Mouse (Mus musculus) kidney, postnatal 0 days (tissue): Measurements from ENCODE around the gene Dcakd. TPM values are rescaled to one million over a fixed set of nuclear protein-coding genes. Genes with fewer than 3 reads are reported as not detected.
A peak's percentile ranks its signal among the peaks of the same experiment; 100 is the strongest.

Source experiments
- ATAC-seq: fragments of 200-750 bp; cut with Nextera tagmentation; replicated peaks from 2 replicates; pipeline ENCODE4 v1.8.0; 2017; ENCODE audit warnings: low read depth, moderate number of reproducible peaks, moderate TSS enrichment, moderate library complexity; ENCODE audit not compliant: low FRiP score
- DNase-seq: peaks from one replicate; pipeline ENCODE4 v3.0.0-alpha.2; 2016; ENCODE audit warnings: low spot score
- H3K27ac ChIP-seq: fragments of 300-500 bp; sonication (generic); 2 replicates; pipeline ENCODE4 v1.5.1; 2014; ENCODE audit warnings: mild to moderate bottlenecking
- H3K27me3 ChIP-seq: fragments of 300-500 bp; sonication (generic); 2 replicates; pipeline ENCODE4 v1.6.1; 2014; ENCODE audit warnings: low read length, mixed read lengths; ENCODE audit not compliant: insufficient read depth
- H3K36me3 ChIP-seq: fragments of 300-500 bp; sonication (generic); 2 replicates; pipeline ENCODE4 v1.6.1; 2014; ENCODE audit warnings: low read length, mixed read lengths; ENCODE audit not compliant: insufficient read depth
- H3K4me1 ChIP-seq: fragments of 300-500 bp; sonication (generic); replicated peaks from 2 replicates; pipeline ENCODE4 v1.6.1; 2014; ENCODE audit warnings: antibody characterized with exemption, low read length, mixed read lengths; ENCODE audit not compliant: insufficient read depth
- H3K4me2 ChIP-seq: fragments of 300-500 bp; sonication (generic); 2 replicates; pipeline ENCODE4 v1.6.1; 2014; ENCODE audit warnings: mild to moderate bottlenecking, low read length, moderate library complexity, mixed read lengths
- H3K4me3 ChIP-seq: fragments of 300-500 bp; sonication (generic); replicated peaks from 2 replicates; pipeline ENCODE4 v1.5.1; 2014; ENCODE audit warnings: low read depth, low read length
- H3K9ac ChIP-seq: fragments of 300-500 bp; sonication (generic); 2 replicates; pipeline ENCODE4 v1.6.1; 2014; ENCODE audit warnings: low read depth, low read length
- H3K9me3 ChIP-seq: fragments of 300-500 bp; sonication (generic); replicated peaks from 2 replicates; pipeline ENCODE4 v1.6.1; 2016; ENCODE audit warnings: low read length, inconsistent platforms, mixed read lengths
- CTCF ChIP-seq: IDR thresholded peaks from 2 replicates; pipeline ENCODE4 v1.5.1; 2016; ENCODE audit warnings: antibody characterized with exemption, low read depth, mild to moderate bottlenecking, moderate library complexity
- WGBS: fragments of 180-500 bp; shearing (Covaris S2); extraction: QIAGEN DNeasy Blood & Tissue Kit; methylation state at CpG from one replicate; pipeline ENCODE4 v1.1.7; 2014; 5-methylcytosine and 5-hydroxymethylcytosine counted together
- polyA plus RNA-seq: library from polyadenylated mRNA; unstranded; fragments of >200 nt; fragmentation: Nextera tagmentation; extraction: Ambion mirVana; gene quantifications from 2 replicates; pipeline ENCODE4 v1.2.1, GENCODE M21; 2015

The Dcakd gene
- polyA plus RNA-seq, 1 experiment from 2014 or later = 103 TPM

DNA sequence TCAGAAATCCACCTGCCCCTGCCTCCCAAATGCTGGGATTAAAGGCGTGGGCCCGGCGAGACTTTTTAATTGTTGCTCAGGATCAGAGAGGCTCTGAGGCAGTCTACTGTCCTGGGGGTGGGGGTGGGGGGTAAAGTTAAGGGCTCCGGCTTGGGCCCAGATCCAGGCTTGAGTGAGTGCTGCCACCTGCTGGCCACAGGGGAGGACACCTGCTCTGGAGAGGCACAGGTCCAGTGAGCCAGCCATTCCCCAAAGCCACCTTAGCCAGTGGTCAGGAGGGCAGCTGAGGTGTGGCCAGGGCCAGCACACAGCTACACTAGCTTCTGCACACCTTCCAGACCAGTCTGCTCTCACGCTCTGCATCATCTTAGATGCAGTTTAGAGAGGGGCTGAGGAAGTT lies 35.2 kb downstream of the Dcakd start:
- H3K36me3 ChIP-seq = peaks cover 31% of the 10 kb centered on the region
- H3K9ac ChIP-seq = no peak overlapping the region
- whole genome bisulfite sequencing = 7% methylated on average over 5 of the region's 5 CpGs
- no peaks in the 10 kb centered on the region for H3K9me3 ChIP-seq
- TF ChIP-seq CTCF = peak; percentile 94
- no peak overlapping the region for H3K4me2 ChIP-seq
- peak; percentile 48; the same call in 1 of the 2 replicates for ATAC-seq
- H3K27me3 ChIP-seq = peaks cover 7% of the 10 kb centered on the region; the same call in 1 of the 2 replicates
- peaks cover 15% of the 10 kb centered on the region; the same call in 1 of the 2 replicates for H3K4me1 ChIP-seq
- DNase-seq = peak; percentile 80
- no peak overlapping the region for H3K4me3 ChIP-seq
- no peak overlapping the region for H3K27ac ChIP-seq

GRCm38 (mm10) chr11:102991681-102992080 lies 36.5 kb downstream of the Dcakd start:
- H3K9ac ChIP-seq = no peak overlapping the region
- peaks cover 7% of the 10 kb centered on the region; the same call in 1 of the 2 replicates for H3K27me3 ChIP-seq
- no peak overlapping the region for H3K27ac ChIP-seq
- no peak for ATAC-seq
- H3K4me2 ChIP-seq = peak overlapping the region; percentile 39
- peaks cover 21% of the 10 kb centered on the region for H3K36me3 ChIP-seq
- TF ChIP-seq CTCF = no peak
- H3K4me3 ChIP-seq = no peak overlapping the region
- H3K9me3 ChIP-seq = no peaks in the 10 kb centered on the region
- peaks cover 15% of the 10 kb centered on the region; the same call in 1 of the 2 replicates for H3K4me1 ChIP-seq
- peak; percentile 54 for DNase-seq
- 3% methylated on average over 16 of the region's 16 CpGs for WGBS

DNA sequence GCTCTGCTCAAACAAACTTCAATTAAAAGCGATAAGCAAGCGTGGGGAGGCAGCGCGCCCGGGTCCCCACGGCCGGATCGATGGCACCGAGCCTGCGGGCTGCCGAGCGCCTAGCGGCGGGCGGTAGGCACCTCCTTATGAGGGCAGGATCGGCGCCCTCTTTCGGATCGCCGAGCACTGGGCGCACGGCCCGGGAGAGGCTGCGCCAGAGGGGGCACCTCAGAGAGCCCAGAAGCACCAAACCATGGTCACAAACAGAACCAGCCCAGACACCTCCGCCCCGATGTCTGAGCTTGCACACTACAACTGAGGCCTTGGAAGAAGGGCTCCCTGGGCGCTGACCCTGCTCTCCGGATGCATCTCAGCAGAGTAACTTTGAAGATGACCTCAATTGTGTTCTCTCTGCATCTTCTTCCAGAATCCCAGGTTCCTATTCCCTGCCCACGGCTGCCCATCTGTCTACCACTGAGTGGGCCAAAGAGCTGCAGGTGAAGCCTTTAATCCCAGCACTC lies 37.9 kb downstream of the Dcakd start:
- Histone ChIP-seq H3K9ac (peak overlapping the region; percentile 39; the same call in 1 of the 2 replicates), H3K9me3 (no peaks in the 10 kb centered on the region), H3K27ac (no peak overlapping the region), H3K4me1 (peaks cover 15% of the 10 kb centered on the region; the same call in 1 of the 2 replicates), H3K4me2 (peak overlapping the region; percentile 74), H3K36me3 (peaks cover 10% of the 10 kb centered on the region), H3K4me3 (peak overlapping the region; percentile 29), H3K27me3 (peaks cover 7% of the 10 kb centered on the region; the same call in 1 of the 2 replicates)
- DNase-seq (no peak), ATAC-seq (no peak)
- TF ChIP-seq CTCF = peak; percentile 47
- 2% methylated on average over 29 of the region's 29 CpGs for WGBS

- no peak for ATAC-seq
- peaks cover 7% of the 10 kb centered on the region; the same call in 1 of the 2 replicates for H3K27me3 ChIP-seq
- peaks cover 4% of the 10 kb centered on the region; the same call in 1 of the 2 replicates for H3K36me3 ChIP-seq
- no peaks in the 10 kb centered on the region for H3K9me3 ChIP-seq
- 8% methylated on average over 28 of the region's 28 CpGs for WGBS
- H3K27ac ChIP-seq = no peak overlapping the region
- H3K4me1 ChIP-seq = peaks cover 15% of the 10 kb centered on the region; the same call in 1 of the 2 replicates
- H3K4me3 ChIP-seq = peak overlapping the region; percentile 29
- peak overlapping the region; percentile 39 for H3K9ac ChIP-seq
- peak; percentile 30 for DNase-seq
- no peak for TF ChIP-seq CTCF
- H3K4me2 ChIP-seq = peak overlapping the region; percentile 74
Observed at GRCm38 (mm10) chr11:102989641-102990151, 38.4 kb downstream of the Dcakd start.

DNA sequence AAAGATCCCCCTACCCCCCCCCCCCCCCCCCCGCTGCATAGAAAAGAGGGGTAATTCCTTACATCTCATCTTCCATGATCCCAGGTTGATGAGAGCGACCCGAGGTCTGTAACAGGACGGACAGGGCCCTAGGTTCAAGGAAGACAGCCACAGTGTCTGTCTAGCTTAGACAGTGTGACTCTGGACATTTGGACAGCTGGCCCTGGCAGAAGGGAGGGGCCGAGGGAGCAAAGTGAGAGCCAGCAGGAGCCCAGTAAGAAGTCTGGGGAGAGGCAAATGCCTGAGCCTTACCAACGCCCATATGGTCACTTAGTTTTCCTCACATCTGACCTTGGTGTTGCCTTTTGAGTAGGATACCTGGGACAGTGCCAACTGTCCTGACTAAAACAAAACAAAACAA lies 43.0 kb downstream of the Dcakd start:
- Histone ChIP-seq H3K9me3 (no peaks in the 10 kb centered on the region), H3K36me3 (no peaks in the 10 kb centered on the region), H3K27ac (no peak overlapping the region), H3K9ac (no peak overlapping the region), H3K4me1 (peaks cover 8% of the 10 kb centered on the region; the same call in 1 of the 2 replicates), H3K27me3 (peaks cover 7% of the 10 kb centered on the region; the same call in 1 of the 2 replicates), H3K4me3 (no peak overlapping the region), H3K4me2 (no peak overlapping the region)
- 44% methylated on average over 6 of the region's 6 CpGs for WGBS
- DNase-seq (no peak), ATAC-seq (no peak)
- TF ChIP-seq CTCF = no peak

DNA sequence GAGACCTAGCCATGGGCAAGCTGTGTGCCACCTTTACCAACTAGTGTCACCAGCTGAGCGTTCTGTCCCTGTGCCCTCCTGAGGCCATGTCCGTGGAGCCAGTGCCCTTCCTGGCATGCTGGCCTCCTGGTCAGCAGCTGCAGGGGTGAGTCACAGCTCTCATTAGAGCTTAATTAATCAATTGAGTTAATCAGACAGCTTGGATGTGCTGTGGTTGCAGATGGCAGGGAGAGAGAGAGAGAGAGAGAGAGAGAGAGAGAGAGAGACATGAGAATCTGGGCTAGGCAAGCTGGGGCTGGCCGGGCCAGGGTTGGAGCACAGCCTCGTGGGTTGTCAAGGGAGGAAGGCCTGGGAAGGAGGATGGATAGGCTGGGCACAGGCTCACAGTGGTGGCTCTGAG lies 43.5 kb downstream of the Dcakd start:
- Histone ChIP-seq H3K27ac (no peak overlapping the region), H3K4me2 (no peak overlapping the region), H3K4me1 (0 out of 2 replicates have a peak, but pooled peaks cover 2% of the 10 kb centered on the region), H3K36me3 (no peaks in the 10 kb centered on the region), H3K9ac (no peak overlapping the region), H3K27me3 (peaks cover 7% of the 10 kb centered on the region; the same call in 1 of the 2 replicates), H3K9me3 (no peaks in the 10 kb centered on the region), H3K4me3 (no peak overlapping the region)
- ATAC-seq = no peak
- 76% methylated on average over 4 of the region's 4 CpGs for WGBS
- DNase-seq = no peak
- TF ChIP-seq CTCF = no peak
